Mouse (Mus musculus) midbrain, embryonic 11.5 days (tissue): ENCODE results near the gene Cldn14. TPM values are rescaled to one million over a fixed set of nuclear protein-coding genes. Genes with fewer than 3 reads are reported as not detected.

Experiments used
- ATAC-seq: fragments of 200-750 bp; cut with Nextera tagmentation; 2 replicates; pipeline ENCODE4 v1.8.0; 2017; ENCODE audit warnings: moderate TSS enrichment, moderate library complexity; ENCODE audit not compliant: low FRiP score
- DNase-seq: peaks from one replicate; pipeline ENCODE4 v3.0.0; 2015; ENCODE audit warnings: low spot score; ENCODE audit errors: missing footprints
- H3K27ac ChIP-seq: fragments of 300-500 bp; sonication (generic); 2 replicates; pipeline ENCODE4 v1.5.1; 2014; ENCODE audit warnings: low read depth, low read length
- H3K27me3 ChIP-seq: fragments of 300-500 bp; sonication (generic); 2 replicates; pipeline ENCODE4 v1.6.1; 2014; ENCODE audit warnings: mild to moderate bottlenecking, low read length, moderate library complexity, mixed read lengths; ENCODE audit not compliant: control insufficient read depth, insufficient read depth
- H3K36me3 ChIP-seq: fragments of 300-500 bp; sonication (generic); 2 replicates; pipeline ENCODE4 v1.6.1; 2014; ENCODE audit warnings: mild to moderate bottlenecking, low read length, moderate library complexity, mixed read lengths; ENCODE audit not compliant: control insufficient read depth, insufficient read depth
- H3K4me1 ChIP-seq: fragments of 300-500 bp; sonication (generic); 2 replicates; pipeline ENCODE4 v1.6.1; 2014; ENCODE audit warnings: low read length; ENCODE audit not compliant: control insufficient read depth, insufficient read depth
- H3K4me2 ChIP-seq: fragments of 300-500 bp; sonication (generic); 2 replicates; pipeline ENCODE4 v1.6.1; 2014; ENCODE audit warnings: mild to moderate bottlenecking, moderate library complexity
- H3K4me3 ChIP-seq: fragments of 300-500 bp; sonication (generic); 2 replicates; pipeline ENCODE4 v1.5.1; 2014; ENCODE audit warnings: low read depth, low read length
- H3K9ac ChIP-seq: fragments of 300-500 bp; sonication (generic); 2 replicates; pipeline ENCODE4 v1.6.1; 2014; ENCODE audit warnings: low read length
- H3K9me3 ChIP-seq: fragments of 300-500 bp; sonication (generic); 2 replicates; pipeline ENCODE4 v1.6.1; 2016; ENCODE audit warnings: low read length; ENCODE audit not compliant: control insufficient read depth
- WGBS: fragments of 180-500 bp; shearing (Covaris S2); extraction: QIAGEN DNeasy Blood & Tissue Kit; methylation state at CpG from one replicate; pipeline ENCODE4 v1.1.7; 2014; 5-methylcytosine and 5-hydroxymethylcytosine counted together
- polyA plus RNA-seq: library from polyadenylated mRNA; unstranded; fragments of >200 nt; fragmentation: Nextera tagmentation; extraction: Ambion mirVana; gene quantifications from 2 replicates; pipeline ENCODE4 v1.2.1, GENCODE M21; 2014

Cldn14 gene
- polyA plus RNA-seq, 1 experiment from 2014 or later = not detected

GRCm38 (mm10) chr16:93973554-93973953 lies 35.1 kb downstream of the Cldn14 start:
- WGBS = 54% methylated on average over 5 of the region's 5 CpGs
- H3K4me2 ChIP-seq = peak overlapping the region; percentile 24
- DNase-seq = peak; percentile 83
- no peaks in the 10 kb centered on the region for H3K27me3 ChIP-seq
- H3K9me3 ChIP-seq = no peaks in the 10 kb centered on the region
- no peaks in the 10 kb centered on the region for H3K4me1 ChIP-seq
- H3K4me3 ChIP-seq = no peak overlapping the region
- peak; percentile 44; the same call in 1 of the 2 replicates for ATAC-seq
- H3K36me3 ChIP-seq = no peaks in the 10 kb centered on the region
- H3K9ac ChIP-seq = peak overlapping the region; percentile 30; the same call in 1 of the 2 replicates
- H3K27ac ChIP-seq = no peak overlapping the region

- DNase-seq (peak; percentile 84), ATAC-seq (no peak)
- Histone ChIP-seq H3K9me3 (no peaks in the 10 kb centered on the region), H3K27me3 (no peaks in the 10 kb centered on the region), H3K4me3 (no peak overlapping the region), H3K27ac (no peak overlapping the region), H3K4me2 (peak overlapping the region; percentile 24), H3K4me1 (no peaks in the 10 kb centered on the region), H3K9ac (peak overlapping the region; percentile 30; the same call in 1 of the 2 replicates), H3K36me3 (no peaks in the 10 kb centered on the region)
- 37% methylated on average over 10 of the region's 10 CpGs for WGBS
These were observed 35.5 kb downstream of the Cldn14 start for GRCm38 (mm10) chr16:93973123-93973522.

GRCm38 (mm10) chr16:93971046-93971445 lies 37.6 kb downstream of the Cldn14 start:
- Histone ChIP-seq H3K9ac (no peak overlapping the region), H3K27ac (no peak overlapping the region), H3K36me3 (no peaks in the 10 kb centered on the region), H3K4me1 (no peaks in the 10 kb centered on the region), H3K4me2 (no peak overlapping the region), H3K4me3 (no peak overlapping the region), H3K9me3 (no peaks in the 10 kb centered on the region), H3K27me3 (no peaks in the 10 kb centered on the region)
- DNase-seq (no peak), ATAC-seq (no peak)
- 91% methylated on average over 11 of the region's 11 CpGs for WGBS

DNA sequence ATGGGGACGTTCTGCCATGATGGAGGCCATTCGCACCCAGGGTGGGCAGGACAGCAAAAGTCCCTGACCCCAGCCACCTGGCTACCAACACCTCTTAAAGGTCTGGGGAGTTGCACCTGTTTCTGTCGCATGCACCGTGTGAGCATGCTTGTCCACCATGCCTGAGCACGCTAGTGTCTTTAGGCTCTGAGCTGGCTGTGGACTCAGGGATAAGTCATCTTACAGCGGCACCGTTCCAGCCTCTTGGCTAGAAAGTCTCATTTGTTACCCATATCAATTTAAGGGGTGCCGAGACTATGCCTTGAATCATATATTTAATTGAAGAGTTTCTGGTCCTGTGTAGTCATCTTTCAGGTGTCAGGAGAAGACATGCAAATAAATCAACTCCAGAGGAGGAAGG lies 40.7 kb downstream of the Cldn14 start:
- H3K36me3 ChIP-seq = no peaks in the 10 kb centered on the region
- no peak overlapping the region for H3K9ac ChIP-seq
- no peaks in the 10 kb centered on the region for H3K9me3 ChIP-seq
- no peak overlapping the region for H3K4me3 ChIP-seq
- ATAC-seq (no peak), DNase-seq (no peak)
- no peaks in the 10 kb centered on the region for H3K27me3 ChIP-seq
- WGBS = 93% methylated on average over 8 of the region's 8 CpGs
- H3K4me1 ChIP-seq = no peaks in the 10 kb centered on the region
- H3K4me2 ChIP-seq = no peak overlapping the region
- H3K27ac ChIP-seq = no peak overlapping the region

DNA sequence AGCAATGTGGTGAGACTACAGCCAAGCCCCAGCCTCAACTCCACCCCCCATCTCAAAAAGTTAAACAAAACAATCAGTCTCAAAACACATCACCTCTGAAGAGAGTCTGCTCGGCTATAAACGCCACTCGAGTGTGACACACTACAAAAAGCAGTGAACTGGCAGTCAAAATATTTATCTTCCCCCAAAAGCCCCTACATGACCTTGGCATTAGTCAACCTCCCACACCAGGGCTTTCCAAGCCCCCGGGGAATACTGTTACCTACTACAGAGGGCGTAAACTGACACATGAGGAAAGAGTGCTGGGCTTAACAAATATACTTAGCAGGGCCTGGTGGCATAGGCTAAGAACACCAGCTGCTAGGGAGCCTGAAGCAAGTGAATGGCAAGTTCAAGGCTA lies 46.4 kb downstream of the Cldn14 start:
- WGBS = 78% methylated on average over 5 of the region's 5 CpGs
- H3K27me3 ChIP-seq = no peaks in the 10 kb centered on the region
- ATAC-seq (no peak), DNase-seq (no peak)
- H3K36me3 ChIP-seq = no peaks in the 10 kb centered on the region
- no peak overlapping the region for H3K4me2 ChIP-seq
- H3K27ac ChIP-seq = no peak overlapping the region
- H3K4me1 ChIP-seq = no peaks in the 10 kb centered on the region
- no peaks in the 10 kb centered on the region for H3K9me3 ChIP-seq
- H3K4me3 ChIP-seq = no peak overlapping the region
- H3K9ac ChIP-seq = no peak overlapping the region

GRCm38 (mm10) chr16:93961099-93961646 lies 47.5 kb downstream of the Cldn14 start:
- Histone ChIP-seq H3K4me2 (no peak overlapping the region), H3K36me3 (no peaks in the 10 kb centered on the region), H3K27me3 (no peaks in the 10 kb centered on the region), H3K4me1 (no peaks in the 10 kb centered on the region), H3K4me3 (no peak overlapping the region), H3K27ac (no peak overlapping the region), H3K9me3 (no peaks in the 10 kb centered on the region), H3K9ac (no peak overlapping the region)
- 90% methylated on average over 11 of the region's 11 CpGs for WGBS
- ATAC-seq (no peak), DNase-seq (no peak)

DNA sequence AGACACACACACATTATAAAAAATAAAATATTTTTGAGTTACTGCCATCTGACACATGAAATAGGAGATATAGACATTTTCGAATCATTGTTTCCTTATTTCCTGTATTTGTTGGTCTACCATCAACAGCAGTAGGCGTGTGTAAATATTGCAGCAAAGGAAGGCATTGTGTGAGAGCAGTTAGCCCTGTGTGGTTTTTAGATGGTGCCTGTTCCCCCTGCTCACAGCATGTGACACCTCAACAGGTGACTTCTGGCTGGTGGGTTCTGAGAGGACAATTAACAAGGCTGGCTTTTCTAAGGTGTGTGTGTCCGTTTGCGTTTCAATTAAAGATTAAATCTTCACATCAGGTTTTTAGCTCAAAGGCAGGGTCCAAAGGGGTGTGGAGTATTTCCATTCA lies 48.1 kb downstream of the Cldn14 start:
- DNase-seq (peak; percentile 14), ATAC-seq (no peak)
- no peak overlapping the region for H3K4me3 ChIP-seq
- H3K4me1 ChIP-seq = no peaks in the 10 kb centered on the region
- no peak overlapping the region for H3K9ac ChIP-seq
- H3K36me3 ChIP-seq = no peaks in the 10 kb centered on the region
- H3K4me2 ChIP-seq = no peak overlapping the region
- no peaks in the 10 kb centered on the region for H3K27me3 ChIP-seq
- WGBS = 88% methylated on average over 4 of the region's 4 CpGs
- no peaks in the 10 kb centered on the region for H3K9me3 ChIP-seq
- H3K27ac ChIP-seq = no peak overlapping the region

DNA sequence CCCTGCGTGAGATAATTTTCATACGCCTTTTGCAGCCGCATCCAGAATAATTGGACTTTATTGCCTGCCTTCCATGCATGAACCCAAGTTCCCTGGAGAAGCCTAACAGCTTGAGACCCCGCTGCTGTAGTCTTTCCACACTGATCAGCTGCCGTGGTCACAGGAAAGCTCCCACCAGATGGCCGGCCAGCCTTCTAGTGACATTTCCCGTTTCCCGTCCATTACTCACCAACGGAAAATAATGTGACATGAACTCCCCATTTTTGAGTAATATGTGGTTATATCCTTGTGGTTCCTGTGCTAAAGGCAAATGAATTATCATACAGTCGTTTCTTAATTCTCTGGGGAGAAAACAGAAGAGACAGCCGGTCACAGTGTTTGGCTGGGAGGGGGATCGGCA lies 51.2 kb downstream of the Cldn14 start:
- ATAC-seq = no peak
- H3K4me1 ChIP-seq = no peaks in the 10 kb centered on the region
- no peak overlapping the region for H3K4me2 ChIP-seq
- no peaks in the 10 kb centered on the region for H3K9me3 ChIP-seq
- peak; percentile 61 for DNase-seq
- H3K36me3 ChIP-seq = no peaks in the 10 kb centered on the region
- H3K4me3 ChIP-seq = no peak overlapping the region
- 91% methylated on average over 12 of the region's 12 CpGs for WGBS
- no peak overlapping the region for H3K27ac ChIP-seq
- no peaks in the 10 kb centered on the region for H3K27me3 ChIP-seq
- H3K9ac ChIP-seq = no peak overlapping the region

GRCm38 (mm10) chr16:93956986-93957385 lies 51.7 kb downstream of the Cldn14 start:
- Histone ChIP-seq H3K27ac (no peak overlapping the region), H3K9ac (no peak overlapping the region), H3K4me1 (no peaks in the 10 kb centered on the region), H3K27me3 (no peaks in the 10 kb centered on the region), H3K4me3 (no peak overlapping the region), H3K36me3 (no peaks in the 10 kb centered on the region), H3K9me3 (no peaks in the 10 kb centered on the region), H3K4me2 (no peak overlapping the region)
- ATAC-seq (no peak), DNase-seq (no peak)
- 90% methylated on average over 7 of the region's 7 CpGs for WGBS
